Mouse (Mus musculus): ENCODE data around the gene Clmn. TPM values are rescaled to one million over a fixed set of nuclear protein-coding genes. Genes with fewer than 3 reads are reported as not detected.

The Clmn gene
- polyA plus RNA-seq, 1 experiment, result 0.05 TPM

DNA sequence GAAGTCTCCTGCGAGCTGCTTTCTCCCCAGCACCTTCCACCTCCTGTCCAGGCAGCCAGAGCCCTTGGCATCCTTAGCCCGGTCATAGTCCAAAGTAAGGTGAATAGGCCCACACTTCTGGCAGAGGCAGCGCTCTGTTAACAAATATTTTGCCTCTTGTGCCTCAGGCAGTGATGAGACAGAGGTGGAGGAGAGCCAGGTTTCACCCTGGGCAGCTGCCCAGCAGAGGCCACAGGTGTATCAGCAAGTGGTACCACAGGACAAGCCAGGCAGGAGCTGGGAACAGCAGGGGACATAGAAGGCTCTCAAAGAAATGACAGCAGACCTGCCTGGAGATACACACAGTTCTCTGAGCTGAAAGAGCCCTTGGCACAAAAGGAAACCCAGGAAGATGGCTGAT, 23.6 kb downstream of the Clmn start:
- Histone ChIP-seq H3K4me3 (ENCODE audit: insufficient read depth, poor library complexity, severe bottlenecking) (no peak overlapping the region), H3K36me3 (ENCODE audit: control insufficient read depth, insufficient read depth) (no peaks in the 10 kb centered on the region), H3K79me3 (ENCODE audit: low read depth) (no peaks in the 10 kb centered on the region), H3K79me2 (ENCODE audit: control insufficient read depth, insufficient read depth) (no peaks in the 10 kb centered on the region), H3ac (ENCODE audit: control insufficient read depth, insufficient read length, low read depth) (no peak overlapping the region), H3K27me3 (ENCODE audit: control insufficient read depth, insufficient read depth, insufficient read length) (peaks cover 8% of the 10 kb centered on the region)
- TF ChIP-seq MYOG (IDR thresholded peaks at IDR 0.05; ENCODE audit: control insufficient read depth, extremely low read depth, insufficient read length) (no peak), MAX (IDR thresholded peaks at IDR 0.05) (no peak)

- TF ChIP-seq USF1 (IDR thresholded peaks at IDR 0.05; ENCODE audit: low read depth) (no peak), MYOD1 (IDR thresholded peaks at IDR 0.05; ENCODE audit: control insufficient read depth, insufficient read length, low read depth) (no peak), MAX (IDR thresholded peaks at IDR 0.05) (no peak), CTCF (IDR thresholded peaks at IDR 0.05; ENCODE audit: control insufficient read depth, insufficient read depth, insufficient read length) (no peak), FOSL1 (IDR thresholded peaks at IDR 0.05; ENCODE audit: insufficient read depth, low read length, poor library complexity, severe bottlenecking) (no peak), MYOG (IDR thresholded peaks at IDR 0.05; ENCODE audit: control insufficient read depth, extremely low read depth, insufficient read length) (no peak), CEBPB (IDR thresholded peaks at IDR 0.05; ENCODE audit: low read depth) (no peak)
Observed at GRCm38 (mm10) chr12:104838987-104839386, 25.9 kb downstream of the Clmn start.

GRCm38 (mm10) chr12:104838462-104838861, 26.4 kb downstream of the Clmn start:
- Histone ChIP-seq H3K79me3 (ENCODE audit: low read depth) (no peaks in the 10 kb centered on the region), H3K36me3 (ENCODE audit: control insufficient read depth, insufficient read depth) (no peaks in the 10 kb centered on the region), H3K79me2 (ENCODE audit: control insufficient read depth, insufficient read depth) (no peaks in the 10 kb centered on the region), H3ac (ENCODE audit: control insufficient read depth, insufficient read length, low read depth) (no peak overlapping the region), H3K4me3 (ENCODE audit: insufficient read depth, poor library complexity, severe bottlenecking) (no peak overlapping the region), H3K27me3 (ENCODE audit: control insufficient read depth, insufficient read depth, insufficient read length) (peaks cover 10% of the 10 kb centered on the region)
- TF ChIP-seq CTCF (IDR thresholded peaks at IDR 0.05; ENCODE audit: control insufficient read depth, insufficient read depth, insufficient read length) (no peak), MYOG (IDR thresholded peaks at IDR 0.05; ENCODE audit: control insufficient read depth, extremely low read depth, insufficient read length) (no peak), FOSL1 (IDR thresholded peaks at IDR 0.05; ENCODE audit: insufficient read depth, low read length, poor library complexity, severe bottlenecking) (no peak)

More at GRCm38 (mm10) chr12:104838987-104839386, 25.9 kb downstream of the Clmn start:
- Histone ChIP-seq H3ac (ENCODE audit: control insufficient read depth, insufficient read length, low read depth) (no peak overlapping the region), H3K4me3 (ENCODE audit: insufficient read depth, poor library complexity, severe bottlenecking) (no peak overlapping the region), H3K36me3 (ENCODE audit: control insufficient read depth, insufficient read depth) (no peaks in the 10 kb centered on the region), H3K27me3 (ENCODE audit: control insufficient read depth, insufficient read depth, insufficient read length) (peaks cover 8% of the 10 kb centered on the region), H3K79me2 (ENCODE audit: control insufficient read depth, insufficient read depth) (no peaks in the 10 kb centered on the region), H3K79me3 (ENCODE audit: low read depth) (no peaks in the 10 kb centered on the region)

GRCm38 (mm10) chr12:104837957-104838401, 26.9 kb downstream of the Clmn start:
- Histone ChIP-seq H3ac (ENCODE audit: control insufficient read depth, insufficient read length, low read depth) (no peak overlapping the region), H3K27me3 (ENCODE audit: control insufficient read depth, insufficient read depth, insufficient read length) (peaks cover 15% of the 10 kb centered on the region)
- TF ChIP-seq USF1 (IDR thresholded peaks at IDR 0.05; ENCODE audit: low read depth) (no peak), MYOG (IDR thresholded peaks at IDR 0.05; ENCODE audit: control insufficient read depth, extremely low read depth, insufficient read length) (no peak), FOSL1 (IDR thresholded peaks at IDR 0.05; ENCODE audit: insufficient read depth, low read length, poor library complexity, severe bottlenecking) (no peak), CTCF (IDR thresholded peaks at IDR 0.05; ENCODE audit: control insufficient read depth, insufficient read depth, insufficient read length) (no peak), CEBPB (IDR thresholded peaks at IDR 0.05; ENCODE audit: low read depth) (no peak), MYOD1 (IDR thresholded peaks at IDR 0.05; ENCODE audit: control insufficient read depth, insufficient read length, low read depth) (no peak), MAX (IDR thresholded peaks at IDR 0.05) (no peak)

DNA sequence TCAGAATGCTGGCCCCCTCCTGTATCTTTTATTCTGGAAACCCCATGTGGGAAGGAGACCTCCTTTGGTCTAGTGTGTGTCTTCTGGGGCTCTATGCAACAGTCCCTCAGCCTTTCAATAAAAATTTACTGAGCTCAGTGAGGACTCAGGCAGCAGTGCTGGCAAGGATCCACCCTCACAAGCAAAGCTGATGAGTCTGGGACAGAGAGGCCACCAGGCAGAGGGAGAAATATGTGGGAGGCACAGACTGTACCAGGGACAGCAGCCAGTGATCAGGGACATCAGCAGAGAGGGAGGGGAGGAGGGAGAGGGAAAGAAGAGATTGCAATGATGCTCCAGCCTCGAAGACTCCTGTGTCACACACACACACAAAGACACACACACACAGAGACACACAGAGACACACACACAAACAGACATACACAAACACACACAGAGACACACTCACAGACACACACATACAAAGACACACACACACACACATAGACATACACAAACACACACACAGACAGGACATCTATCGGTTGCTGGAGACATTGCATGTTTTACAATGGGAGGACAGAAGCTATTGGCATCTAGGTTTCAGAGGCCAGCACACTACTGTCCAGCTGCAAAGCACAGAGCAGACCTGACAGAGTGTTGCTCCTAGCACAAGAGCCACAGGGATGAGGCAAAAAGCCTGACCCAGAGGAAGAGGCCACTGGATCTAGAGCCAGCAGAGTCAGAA, 27.6 kb downstream of the Clmn start:
- Histone ChIP-seq H3K79me3 (ENCODE audit: low read depth) (no peaks in the 10 kb centered on the region), H3K36me3 (ENCODE audit: control insufficient read depth, insufficient read depth) (no peaks in the 10 kb centered on the region), H3K4me3 (ENCODE audit: insufficient read depth, poor library complexity, severe bottlenecking) (no peak overlapping the region), H3ac (ENCODE audit: control insufficient read depth, insufficient read length, low read depth) (no peak overlapping the region), H3K79me2 (ENCODE audit: control insufficient read depth, insufficient read depth) (no peaks in the 10 kb centered on the region), H3K27me3 (ENCODE audit: control insufficient read depth, insufficient read depth, insufficient read length) (peaks cover 15% of the 10 kb centered on the region)
- TF ChIP-seq MAX (IDR thresholded peaks at IDR 0.05) (no peak), USF1 (IDR thresholded peaks at IDR 0.05; ENCODE audit: low read depth) (no peak), MYOD1 (IDR thresholded peaks at IDR 0.05; ENCODE audit: control insufficient read depth, insufficient read length, low read depth) (no peak), CEBPB (IDR thresholded peaks at IDR 0.05; ENCODE audit: low read depth) (no peak), FOSL1 (IDR thresholded peaks at IDR 0.05; ENCODE audit: insufficient read depth, low read length, poor library complexity, severe bottlenecking) (no peak), MYOG (IDR thresholded peaks at IDR 0.05; ENCODE audit: control insufficient read depth, extremely low read depth, insufficient read length) (no peak), CTCF (IDR thresholded peaks at IDR 0.05; ENCODE audit: control insufficient read depth, insufficient read depth, insufficient read length) (no peak)

More at GRCm38 (mm10) chr12:104837957-104838401, 26.9 kb downstream of the Clmn start:
- Histone ChIP-seq H3K36me3 (ENCODE audit: control insufficient read depth, insufficient read depth) (no peaks in the 10 kb centered on the region), H3K4me3 (ENCODE audit: insufficient read depth, poor library complexity, severe bottlenecking) (no peak overlapping the region), H3K79me2 (ENCODE audit: control insufficient read depth, insufficient read depth) (no peaks in the 10 kb centered on the region), H3K79me3 (ENCODE audit: low read depth) (no peaks in the 10 kb centered on the region)

DNA sequence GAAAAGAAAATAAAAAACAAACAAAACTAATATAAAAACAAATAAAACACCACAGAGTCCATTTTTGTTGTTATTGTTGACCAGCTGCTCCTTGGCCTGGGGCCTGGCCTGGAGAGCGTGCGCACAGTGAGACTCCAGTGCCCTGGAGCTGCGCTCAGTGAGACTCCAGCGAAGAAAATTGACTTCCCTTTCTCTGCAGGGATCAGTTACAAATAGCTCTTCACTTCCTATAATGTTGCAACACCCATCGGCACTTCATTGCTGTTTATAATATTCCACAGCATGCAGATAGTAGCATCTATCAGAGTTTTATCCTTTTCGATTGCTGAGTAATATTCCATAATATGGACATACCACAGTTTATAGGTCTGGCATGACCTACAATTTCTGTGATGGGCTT, 28.6 kb downstream of the Clmn start:
- H3K79me2 ChIP-seq (ENCODE audit: control insufficient read depth, insufficient read depth), result no peaks in the 10 kb centered on the region
- peaks cover 17% of the 10 kb centered on the region for H3K27me3 ChIP-seq (ENCODE audit: control insufficient read depth, insufficient read depth, insufficient read length)
- H3K36me3 ChIP-seq (ENCODE audit: control insufficient read depth, insufficient read depth), result no peaks in the 10 kb centered on the region
- no peak for TF ChIP-seq MAX (IDR thresholded peaks at IDR 0.05)
- no peak for TF ChIP-seq MYOD1 (IDR thresholded peaks at IDR 0.05; ENCODE audit: control insufficient read depth, insufficient read length, low read depth)
- no peak overlapping the region for H3K4me3 ChIP-seq (ENCODE audit: insufficient read depth, poor library complexity, severe bottlenecking)
- no peaks in the 10 kb centered on the region for H3K79me3 ChIP-seq (ENCODE audit: low read depth)
- no peak overlapping the region for H3ac ChIP-seq (ENCODE audit: control insufficient read depth, insufficient read length, low read depth)
